Mouse (Mus musculus) limb, embryonic 15.5 days (tissue): Measurements from ENCODE around the gene Rgs6. TPM values are rescaled to one million over a fixed set of nuclear protein-coding genes. Genes with fewer than 3 reads are reported as not detected.
A peak's percentile ranks its signal among the peaks of the same experiment; 100 is the strongest.

Source experiments
- ATAC-seq: fragments of 200-750 bp; cut with Nextera tagmentation; 2 replicates; pipeline ENCODE4 v1.8.0; 2017; ENCODE audit warnings: low read depth, moderate TSS enrichment; ENCODE audit not compliant: insufficient number of reproducible peaks, low FRiP score, low TSS enrichment
- H3K27ac ChIP-seq: fragments of 300-500 bp; sonication (generic); 2 replicates; pipeline ENCODE4 v1.5.1; 2015; ENCODE audit warnings: moderate library complexity, mild to moderate bottlenecking, inconsistent platforms
- H3K27me3 ChIP-seq: fragments of 300-500 bp; sonication (generic); 2 replicates; pipeline ENCODE4 v1.6.1; 2015; ENCODE audit warnings: inconsistent platforms
- H3K36me3 ChIP-seq: fragments of 300-500 bp; sonication (generic); 2 replicates; pipeline ENCODE4 v1.6.1; 2015; ENCODE audit warnings: inconsistent platforms
- H3K4me1 ChIP-seq: fragments of 300-500 bp; sonication (generic); 2 replicates; pipeline ENCODE4 v1.6.1; 2015; ENCODE audit warnings: inconsistent platforms
- H3K4me2 ChIP-seq: fragments of 300-500 bp; sonication (generic); 2 replicates; pipeline ENCODE4 v1.6.1; 2015; ENCODE audit warnings: mild to moderate bottlenecking, inconsistent platforms
- H3K4me3 ChIP-seq: fragments of 300-500 bp; sonication (generic); 2 replicates; pipeline ENCODE4 v1.5.1; 2015; ENCODE audit warnings: mild to moderate bottlenecking, inconsistent platforms
- H3K9ac ChIP-seq: fragments of 300-500 bp; sonication (generic); 2 replicates; pipeline ENCODE4 v1.6.1; 2015; ENCODE audit warnings: inconsistent platforms
- H3K9me3 ChIP-seq: fragments of 300-500 bp; sonication (generic); 2 replicates; pipeline ENCODE4 v1.6.1; 2016; ENCODE audit warnings: inconsistent platforms
- WGBS: fragments of 180-500 bp; shearing (Covaris S2); methylation state at CpG from one replicate; pipeline ENCODE4 v1.1.7; 2015; 5-methylcytosine and 5-hydroxymethylcytosine counted together
- polyA plus RNA-seq: library from polyadenylated mRNA; unstranded; fragments of >200 nt; fragmentation: Nextera tagmentation; extraction: Ambion mirVana; gene quantifications from 2 replicates; pipeline ENCODE4 v1.2.1, GENCODE M21; 2015

Rgs6 gene
- polyA plus RNA-seq, 1 experiment from 2014 or later: 1.9 TPM

GRCm38 (mm10) chr12:83050514-83050913 lies 462.4 kb downstream of the Rgs6 start:
- WGBS: 76% methylated on average over 8 of the region's 8 CpGs
- no peak overlapping the region for H3K4me2 ChIP-seq
- no peak overlapping the region for H3K4me3 ChIP-seq
- H3K4me1 ChIP-seq: no peaks in the 10 kb centered on the region
- H3K27me3 ChIP-seq: no peaks in the 10 kb centered on the region
- no peaks in the 10 kb centered on the region for H3K36me3 ChIP-seq
- H3K9ac ChIP-seq: no peak overlapping the region
- H3K27ac ChIP-seq: no peak overlapping the region
- H3K9me3 ChIP-seq: no peaks in the 10 kb centered on the region
- no peak for ATAC-seq

- H3K36me3 ChIP-seq: no peaks in the 10 kb centered on the region
- no peak overlapping the region for H3K4me3 ChIP-seq
- no peaks in the 10 kb centered on the region for H3K9me3 ChIP-seq
- no peak overlapping the region for H3K9ac ChIP-seq
- no peak for ATAC-seq
- H3K27me3 ChIP-seq: no peaks in the 10 kb centered on the region
- no peak overlapping the region for H3K4me2 ChIP-seq
- WGBS: 58% methylated on average over 4 of the region's 4 CpGs
- no peak overlapping the region for H3K27ac ChIP-seq
- no peaks in the 10 kb centered on the region for H3K4me1 ChIP-seq
Observed at GRCm38 (mm10) chr12:83052391-83052790, 464.3 kb downstream of the Rgs6 start.

- ATAC-seq: no peak
- H3K36me3 ChIP-seq: no peaks in the 10 kb centered on the region
- H3K4me1 ChIP-seq: no peaks in the 10 kb centered on the region
- WGBS: 84% methylated on average over 5 of the region's 5 CpGs
- no peak overlapping the region for H3K4me2 ChIP-seq
- H3K4me3 ChIP-seq: no peak overlapping the region
- H3K9me3 ChIP-seq: no peaks in the 10 kb centered on the region
- H3K27ac ChIP-seq: no peak overlapping the region
- no peaks in the 10 kb centered on the region for H3K27me3 ChIP-seq
- H3K9ac ChIP-seq: no peak overlapping the region
Observed at GRCm38 (mm10) chr12:83055690-83056089, 467.6 kb downstream of the Rgs6 start.

- Histone ChIP-seq H3K9ac (no peak overlapping the region), H3K4me1 (no peaks in the 10 kb centered on the region), H3K4me3 (no peak overlapping the region), H3K27ac (no peak overlapping the region), H3K4me2 (no peak overlapping the region), H3K27me3 (no peaks in the 10 kb centered on the region), H3K36me3 (no peaks in the 10 kb centered on the region), H3K9me3 (no peaks in the 10 kb centered on the region)
- ATAC-seq: no peak
- 79% methylated on average over 6 of the region's 6 CpGs for WGBS
Observed at GRCm38 (mm10) chr12:83066426-83066825, 478.3 kb downstream of the Rgs6 start.

GRCm38 (mm10) chr12:83070848-83071247 lies 482.8 kb downstream of the Rgs6 start:
- Histone ChIP-seq H3K27me3 (no peaks in the 10 kb centered on the region), H3K4me1 (peaks cover 15% of the 10 kb centered on the region), H3K4me2 (no peak overlapping the region), H3K9ac (no peak overlapping the region), H3K27ac (no peak overlapping the region), H3K4me3 (no peak overlapping the region), H3K36me3 (no peaks in the 10 kb centered on the region), H3K9me3 (no peaks in the 10 kb centered on the region)
- ATAC-seq: no peak
- WGBS: 26% methylated on average over 5 of the region's 5 CpGs

- H3K4me2 ChIP-seq: no peak overlapping the region
- H3K4me1 ChIP-seq: peaks cover 15% of the 10 kb centered on the region
- H3K36me3 ChIP-seq: no peaks in the 10 kb centered on the region
- no peak overlapping the region for H3K9ac ChIP-seq
- no peaks in the 10 kb centered on the region for H3K9me3 ChIP-seq
- ATAC-seq: no peak
- H3K27me3 ChIP-seq: no peaks in the 10 kb centered on the region
- no peak overlapping the region for H3K4me3 ChIP-seq
- WGBS: 22% methylated on average over 3 of the region's 3 CpGs
- no peak overlapping the region for H3K27ac ChIP-seq
Observed at GRCm38 (mm10) chr12:83072181-83072887, 484.2 kb downstream of the Rgs6 start.

GRCm38 (mm10) chr12:83072951-83073878 lies 485.1 kb downstream of the Rgs6 start:
- peak; percentile 71; the same call in 1 of the 2 replicates for ATAC-seq
- H3K9ac ChIP-seq: no peak overlapping the region
- H3K27ac ChIP-seq: no peak overlapping the region; the same call in 1 of the 2 replicates
- peaks cover 15% of the 10 kb centered on the region for H3K4me1 ChIP-seq
- H3K4me2 ChIP-seq: no peak overlapping the region
- no peaks in the 10 kb centered on the region for H3K9me3 ChIP-seq
- H3K36me3 ChIP-seq: no peaks in the 10 kb centered on the region
- no peaks in the 10 kb centered on the region for H3K27me3 ChIP-seq
- WGBS: 20% methylated on average over 13 of the region's 13 CpGs
- H3K4me3 ChIP-seq: no peak overlapping the region

GRCm38 (mm10) chr12:83073879-83074368 lies 485.8 kb downstream of the Rgs6 start:
- ATAC-seq: no peak
- WGBS: 67% methylated on average over 6 of the region's 6 CpGs
- H3K27ac ChIP-seq: no peak overlapping the region

GRCm38 (mm10) chr12:83076179-83076578 lies 488.1 kb downstream of the Rgs6 start:
- Histone ChIP-seq H3K36me3 (no peaks in the 10 kb centered on the region), H3K4me1 (peaks cover 15% of the 10 kb centered on the region), H3K27me3 (no peaks in the 10 kb centered on the region), H3K27ac (no peak overlapping the region), H3K4me3 (no peak overlapping the region), H3K9ac (no peak overlapping the region), H3K4me2 (no peak overlapping the region), H3K9me3 (no peaks in the 10 kb centered on the region)
- 93% methylated on average over 3 of the region's 3 CpGs for WGBS
- ATAC-seq: no peak

More at GRCm38 (mm10) chr12:83073879-83074368, 485.8 kb downstream of the Rgs6 start:
- no peaks in the 10 kb centered on the region for H3K27me3 ChIP-seq
- H3K4me3 ChIP-seq: no peak overlapping the region
- H3K4me1 ChIP-seq: peaks cover 15% of the 10 kb centered on the region
- no peak overlapping the region for H3K4me2 ChIP-seq
- no peak overlapping the region for H3K9ac ChIP-seq
- H3K9me3 ChIP-seq: no peaks in the 10 kb centered on the region
- H3K36me3 ChIP-seq: no peaks in the 10 kb centered on the region

GRCm38 (mm10) chr12:83077486-83077885 lies 489.4 kb downstream of the Rgs6 start:
- Histone ChIP-seq H3K4me1 (peaks cover 15% of the 10 kb centered on the region), H3K9ac (no peak overlapping the region), H3K4me3 (no peak overlapping the region), H3K27ac (no peak overlapping the region), H3K4me2 (no peak overlapping the region), H3K27me3 (no peaks in the 10 kb centered on the region), H3K9me3 (no peaks in the 10 kb centered on the region), H3K36me3 (no peaks in the 10 kb centered on the region)
- ATAC-seq: no peak
- WGBS: 78% methylated on average over 2 of the region's 2 CpGs

- ATAC-seq: no peak
- Histone ChIP-seq H3K4me1 (no peaks in the 10 kb centered on the region), H3K27ac (no peak overlapping the region), H3K4me3 (no peak overlapping the region), H3K9ac (no peak overlapping the region), H3K27me3 (no peaks in the 10 kb centered on the region), H3K4me2 (no peak overlapping the region), H3K36me3 (no peaks in the 10 kb centered on the region), H3K9me3 (no peaks in the 10 kb centered on the region)
- WGBS: 71% methylated on average over 3 of the region's 4 CpGs
Observed at GRCm38 (mm10) chr12:83083427-83083826, 495.3 kb downstream of the Rgs6 start.

GRCm38 (mm10) chr12:83084614-83085013 lies 496.5 kb downstream of the Rgs6 start:
- no peak for ATAC-seq
- Histone ChIP-seq H3K4me1 (no peaks in the 10 kb centered on the region), H3K9me3 (no peaks in the 10 kb centered on the region), H3K27ac (no peak overlapping the region), H3K4me3 (no peak overlapping the region), H3K4me2 (no peak overlapping the region), H3K36me3 (no peaks in the 10 kb centered on the region), H3K9ac (no peak overlapping the region), H3K27me3 (no peaks in the 10 kb centered on the region)
- 87% methylated on average over 5 of the region's 5 CpGs for WGBS
